Mouse (Mus musculus): ENCODE measurements at regions not wholly inside any gene's neighbourhood (a gene's known extent, or its start where the extent isn't known, plus 50 kb on each side); places are given as distances from the start of the nearest gene placed in this dataset.

DNA sequence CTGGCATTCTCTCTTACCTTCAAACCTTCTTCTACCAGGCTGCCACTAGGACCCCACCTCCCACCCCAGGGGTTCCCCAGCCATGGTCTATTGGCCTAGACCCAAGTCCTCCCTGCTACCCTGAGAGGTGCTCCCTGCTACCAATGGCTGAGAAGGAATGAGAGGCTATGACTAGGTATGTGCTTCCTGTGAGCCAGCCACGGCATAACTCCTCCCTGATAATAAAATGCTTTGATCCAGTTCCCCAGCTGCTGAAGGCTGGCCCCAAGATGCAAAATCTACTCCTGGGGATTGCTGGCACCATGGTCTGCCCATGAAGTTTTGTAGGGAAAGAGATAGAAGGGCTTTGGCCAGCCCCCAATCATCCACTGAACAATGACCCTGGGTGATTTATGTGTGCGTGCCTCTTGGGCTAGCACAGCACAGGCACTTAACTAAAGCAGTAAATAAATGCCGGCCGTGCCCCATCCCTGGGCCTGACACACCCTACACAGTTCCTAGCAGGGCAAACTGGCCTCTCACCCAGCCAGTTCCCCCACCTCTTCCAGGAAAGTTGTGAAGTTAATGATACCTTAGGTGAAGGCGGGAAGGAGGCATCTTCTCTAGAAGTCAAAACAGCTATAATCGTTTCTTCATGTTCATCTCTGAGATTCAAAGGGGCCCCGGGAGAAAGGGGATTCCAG lies 145.8 kb downstream of the 2410131K14Rik start:
- POLR2A ChIA-PET = interaction anchor here in 2 of 4 experiments (1.1 to 2.0 kb wide), 2 partner anchors 10 kb away, joined by 3 to 7 read pairs; no protein-coding TSS in a partner anchor
- CTCF ChIA-PET = interaction anchor here in 3 of 4 experiments (0.6 kb wide), 3 partner anchors 48 to 474 kb away, joined by 3 to 4 read pairs (median 4); no protein-coding TSS in a partner anchor

DNA sequence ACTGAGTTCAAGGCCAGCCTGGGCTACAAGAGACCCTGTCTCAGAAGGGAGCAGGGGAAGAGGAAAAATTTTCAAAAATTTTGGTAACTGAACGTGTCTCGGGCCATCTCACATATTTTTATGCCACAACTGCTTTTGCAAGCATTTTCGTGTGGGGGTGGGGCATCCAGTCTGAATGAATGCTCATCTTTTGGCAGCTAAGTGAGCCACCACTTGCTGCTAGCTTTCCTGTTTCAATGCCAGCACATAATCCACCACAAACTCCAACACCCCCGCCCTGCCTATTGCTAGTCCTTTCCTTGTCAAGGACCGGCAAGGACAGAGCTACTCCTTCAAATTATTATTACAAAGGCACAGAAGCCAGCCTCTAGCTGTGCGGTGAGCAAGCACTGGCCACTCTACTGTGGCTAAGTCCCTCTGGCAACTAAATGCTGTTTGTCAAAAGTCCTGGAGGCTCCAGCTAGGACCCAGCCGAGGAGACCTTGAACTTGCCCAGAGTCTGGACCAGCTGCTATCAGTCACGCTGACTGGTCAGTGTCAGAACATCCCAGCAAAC lies 148.0 kb downstream of the 2410131K14Rik start:
- ChIA-PET POLR2A (interaction anchor here in 3 of 4 experiments (0.6 to 1.8 kb wide), 6 partner anchors 12 to 1213 kb away, joined by 3 to 6 read pairs (median 3); no protein-coding TSS in a partner anchor), CTCF (no interaction called here)

DNA sequence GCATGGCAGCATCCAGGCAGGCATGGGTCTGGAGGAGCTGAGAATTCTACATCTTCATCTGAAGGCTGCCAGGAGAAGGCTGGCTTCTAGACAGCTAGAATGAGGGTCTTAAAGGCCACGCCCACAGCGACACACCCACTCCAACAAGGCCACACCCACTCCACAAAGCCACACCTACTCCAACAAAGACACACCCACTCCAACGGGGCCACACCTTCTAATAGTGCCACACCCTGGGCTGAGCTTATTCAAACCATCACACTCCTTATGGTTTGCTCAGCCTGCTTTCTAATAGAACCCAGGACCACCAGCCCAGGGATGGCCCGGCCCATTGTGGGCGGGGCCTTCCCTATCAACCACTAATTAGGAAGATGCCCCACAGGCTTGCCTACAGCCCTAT lies 149.0 kb downstream of the 2410131K14Rik start:
- ChIA-PET CTCF (no interaction called here), POLR2A (interaction anchor here in 3 of 4 experiments (0.6 to 1.8 kb wide), 9 partner anchors 13 to 243 kb away, joined by 3 to 7 read pairs (median 4); no protein-coding TSS in a partner anchor)

DNA sequence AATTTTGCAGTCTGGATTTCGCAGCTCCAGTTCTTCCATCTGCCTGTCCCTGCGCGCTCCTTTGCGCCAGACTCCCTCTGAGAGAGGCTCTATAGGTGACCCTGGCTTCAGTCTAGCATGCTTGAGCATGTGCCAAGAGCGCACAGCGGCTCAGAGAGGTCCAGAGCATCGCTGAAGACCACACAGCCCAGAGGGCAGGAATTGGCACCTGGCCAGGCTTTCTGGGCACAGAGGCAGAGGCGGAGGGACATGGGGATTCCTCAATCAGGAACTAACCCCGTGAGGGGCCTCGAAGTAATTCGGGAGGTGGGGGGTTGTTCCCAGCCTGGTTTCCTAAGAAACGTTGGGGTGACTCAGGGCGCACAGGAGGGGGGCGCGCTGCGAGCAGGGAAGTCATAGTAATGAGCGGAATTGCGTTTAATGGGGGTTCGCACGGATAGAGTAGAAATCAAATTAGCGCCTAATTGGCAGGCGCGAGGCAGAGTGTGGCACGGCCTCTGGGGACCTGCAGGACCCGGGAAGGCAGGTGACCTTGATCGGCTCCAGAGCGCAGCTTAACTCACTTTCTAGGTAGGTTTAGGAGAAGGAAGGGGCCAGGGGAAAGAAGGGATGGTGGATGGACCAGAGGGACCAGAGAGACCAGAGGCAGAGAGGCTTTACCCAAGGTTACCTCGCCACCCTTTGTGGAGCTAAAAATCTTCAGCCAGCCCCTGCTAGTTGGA lies 151.1 kb downstream of the 2410131K14Rik start:
- POLR2A ChIA-PET = interaction anchor here in 2 of 4 experiments (0.6 to 2.0 kb wide), 3 partner anchors 15 to 68 kb away, joined by 3 to 5 read pairs (median 4); no protein-coding TSS in a partner anchor
- CTCF ChIA-PET = interaction anchor here in 1 of 4 experiments (0.6 kb wide), 1 partner anchor 242 kb away, joined by 3 read pairs; no protein-coding TSS in a partner anchor

DNA sequence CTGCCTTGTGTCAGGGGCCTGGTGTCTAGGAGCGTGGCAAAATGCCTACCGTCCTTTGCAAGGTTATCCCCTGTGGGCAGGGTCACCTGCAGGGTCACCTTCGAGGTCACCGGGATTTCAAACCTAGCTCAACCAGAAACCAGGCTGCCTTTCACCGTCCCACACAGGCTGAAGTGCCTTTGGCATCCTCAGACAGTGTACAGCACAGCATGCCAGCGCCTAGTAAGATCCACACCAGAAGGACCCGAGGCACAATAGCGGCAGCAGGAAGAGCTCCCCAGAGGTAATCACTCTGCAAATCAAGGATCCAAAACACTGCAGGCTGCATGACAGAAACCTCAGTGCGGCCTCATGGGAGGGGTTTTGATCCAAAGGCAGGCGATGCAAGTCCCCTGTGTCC lies 155.9 kb downstream of the 2410131K14Rik start:
- CTCF ChIA-PET = interaction anchor here in 1 of 4 experiments (0.6 kb wide), 1 partner anchor 28 kb away, joined by 3 read pairs; no protein-coding TSS in a partner anchor

DNA sequence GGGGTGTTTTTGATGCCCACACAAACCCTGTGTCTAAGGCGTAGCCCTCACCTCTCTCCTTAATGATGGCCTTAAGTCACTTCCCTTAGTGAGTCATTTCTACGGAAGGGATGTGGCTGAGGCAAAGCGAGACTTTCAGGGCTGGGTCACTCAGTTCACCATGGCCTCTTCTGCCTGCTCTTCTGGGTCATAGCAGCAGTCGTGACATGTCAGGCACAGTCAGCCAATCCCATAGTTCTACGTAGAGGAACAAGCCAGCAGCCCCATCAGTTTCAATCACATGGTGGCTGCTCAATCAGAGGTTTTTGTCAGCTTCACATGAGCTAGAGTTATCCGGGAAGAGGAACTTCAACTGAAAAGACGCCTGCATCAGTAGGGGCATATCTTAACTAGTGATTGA lies 156.1 kb upstream of the Med13l start:
- ChIA-PET CTCF (interaction anchor here in 2 of 4 experiments (0.5 to 0.6 kb wide), 2 partner anchors 13 to 29 kb away, joined by 6 to 7 read pairs; no protein-coding TSS in a partner anchor), POLR2A (interaction anchor here in 2 of 4 experiments (0.7 to 3.8 kb wide), 3 partner anchors 23 to 43 kb away, joined by 3 to 11 read pairs (median 3); no protein-coding TSS in a partner anchor)

More for the DNA sequence above, 155.9 kb downstream of the 2410131K14Rik start:
- POLR2A ChIA-PET = interaction anchor here in 3 of 4 experiments (0.6 to 1.5 kb wide), 5 partner anchors 26 to 69 kb away, joined by 3 to 6 read pairs (median 4); no protein-coding TSS in a partner anchor

DNA sequence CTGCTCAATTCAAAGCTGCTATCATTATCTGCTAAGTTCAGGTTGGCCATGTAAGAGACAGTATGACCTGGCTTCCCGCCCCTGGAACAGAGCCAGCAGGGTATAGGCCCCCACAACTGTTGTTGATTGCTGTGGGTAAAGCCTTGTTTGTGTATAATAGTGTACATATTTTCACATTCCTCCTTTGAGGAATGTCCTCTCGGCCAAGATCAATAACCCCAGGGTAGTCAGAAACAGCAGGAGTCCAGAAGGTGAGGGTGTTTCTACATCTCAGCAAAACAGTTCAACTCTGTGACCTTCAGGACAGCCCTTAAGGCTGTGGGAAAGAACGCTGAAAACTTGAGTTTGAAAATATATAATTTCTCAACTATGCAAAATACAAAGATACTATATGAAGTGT lies 155.1 kb upstream of the Med13l start:
- CTCF ChIA-PET = interaction anchor here in 2 of 4 experiments (0.5 to 0.6 kb wide), 2 partner anchors 32 to 50 kb away, joined by 8 to 13 read pairs; no protein-coding TSS in a partner anchor
- POLR2A ChIA-PET = interaction anchor here in 3 of 4 experiments (0.7 to 3.8 kb wide), 5 partner anchors 11 to 42 kb away, joined by 3 to 11 read pairs (median 3); no protein-coding TSS in a partner anchor

DNA sequence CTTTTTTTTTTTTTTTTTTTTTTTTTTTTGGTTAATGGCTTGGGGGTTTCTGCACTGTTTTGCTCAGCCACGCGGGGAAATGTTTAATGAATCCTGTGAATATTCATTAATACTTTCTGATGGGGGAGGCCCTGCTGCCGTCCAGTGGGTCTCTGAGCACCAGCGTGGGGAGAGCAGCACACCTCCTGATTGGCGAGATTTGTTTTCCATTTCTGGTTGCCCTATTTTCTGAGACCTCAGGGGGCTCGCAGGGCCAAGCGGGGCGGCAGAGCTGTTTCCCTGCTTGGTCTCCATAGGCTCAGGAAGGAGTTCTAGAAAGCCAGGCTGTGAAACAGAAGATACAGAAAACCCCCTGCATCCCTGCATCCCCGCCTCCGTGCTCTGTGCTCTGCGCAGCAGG lies 153.0 kb upstream of the Med13l start:
- POLR2A ChIA-PET = interaction anchor here in 2 of 4 experiments (0.6 to 3.8 kb wide), 3 partner anchors 28 to 168 kb away, joined by 3 to 11 read pairs (median 4); no protein-coding TSS in a partner anchor
- CTCF ChIA-PET = interaction anchor here in 1 of 4 experiments (0.5 kb wide), 1 partner anchor 165 kb away, joined by 3 read pairs; no protein-coding TSS in a partner anchor

DNA sequence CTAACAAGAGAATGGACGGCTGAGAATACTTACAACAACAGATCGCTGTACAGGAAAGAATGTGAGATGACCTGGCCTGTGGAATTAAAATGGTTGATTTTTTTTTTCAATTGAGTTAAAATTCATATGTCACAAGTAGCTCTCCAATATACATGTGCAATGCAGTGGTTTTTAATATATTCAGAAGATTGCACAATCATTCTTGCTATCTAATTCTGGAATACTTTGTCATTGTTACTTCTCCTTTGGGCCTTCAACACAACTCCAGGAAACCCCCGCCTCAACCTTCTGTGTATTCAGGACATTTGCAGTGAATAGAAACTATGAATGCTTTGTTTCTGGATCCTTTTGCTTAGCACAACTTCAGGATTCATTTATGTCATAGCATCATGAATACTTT lies 152.5 kb upstream of the Med13l start:
- ChIA-PET POLR2A (interaction anchor here in 2 of 4 experiments (0.6 to 3.8 kb wide), 3 partner anchors 28 to 68 kb away, joined by 3 to 11 read pairs (median 3); no protein-coding TSS in a partner anchor), CTCF (no interaction called here)

DNA sequence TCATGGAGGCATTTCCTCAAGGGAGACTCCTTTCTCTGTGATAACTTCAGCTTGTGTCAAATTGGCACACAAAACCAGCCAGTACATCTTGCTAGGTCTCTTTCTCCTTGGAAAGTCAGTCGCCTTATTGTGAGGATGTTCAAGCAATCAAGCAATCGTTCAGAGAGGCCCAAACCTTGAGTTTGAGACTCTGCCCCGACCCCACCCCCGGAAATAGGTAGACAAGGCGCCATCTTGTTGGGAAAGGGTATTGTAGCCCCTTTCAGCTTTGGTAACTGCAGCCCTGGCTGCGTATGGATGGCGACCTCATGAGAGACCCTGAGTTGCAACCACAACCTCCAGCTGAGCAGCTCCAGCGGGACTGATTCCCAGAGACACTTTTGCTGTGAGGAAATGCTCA lies 151.7 kb upstream of the Med13l start:
- POLR2A ChIA-PET = interaction anchor here in 3 of 4 experiments (0.8 to 1.5 kb wide), 4 partner anchors 9 to 78 kb away, joined by 3 to 6 read pairs (median 3); no protein-coding TSS in a partner anchor
- CTCF ChIA-PET = no interaction called here

DNA sequence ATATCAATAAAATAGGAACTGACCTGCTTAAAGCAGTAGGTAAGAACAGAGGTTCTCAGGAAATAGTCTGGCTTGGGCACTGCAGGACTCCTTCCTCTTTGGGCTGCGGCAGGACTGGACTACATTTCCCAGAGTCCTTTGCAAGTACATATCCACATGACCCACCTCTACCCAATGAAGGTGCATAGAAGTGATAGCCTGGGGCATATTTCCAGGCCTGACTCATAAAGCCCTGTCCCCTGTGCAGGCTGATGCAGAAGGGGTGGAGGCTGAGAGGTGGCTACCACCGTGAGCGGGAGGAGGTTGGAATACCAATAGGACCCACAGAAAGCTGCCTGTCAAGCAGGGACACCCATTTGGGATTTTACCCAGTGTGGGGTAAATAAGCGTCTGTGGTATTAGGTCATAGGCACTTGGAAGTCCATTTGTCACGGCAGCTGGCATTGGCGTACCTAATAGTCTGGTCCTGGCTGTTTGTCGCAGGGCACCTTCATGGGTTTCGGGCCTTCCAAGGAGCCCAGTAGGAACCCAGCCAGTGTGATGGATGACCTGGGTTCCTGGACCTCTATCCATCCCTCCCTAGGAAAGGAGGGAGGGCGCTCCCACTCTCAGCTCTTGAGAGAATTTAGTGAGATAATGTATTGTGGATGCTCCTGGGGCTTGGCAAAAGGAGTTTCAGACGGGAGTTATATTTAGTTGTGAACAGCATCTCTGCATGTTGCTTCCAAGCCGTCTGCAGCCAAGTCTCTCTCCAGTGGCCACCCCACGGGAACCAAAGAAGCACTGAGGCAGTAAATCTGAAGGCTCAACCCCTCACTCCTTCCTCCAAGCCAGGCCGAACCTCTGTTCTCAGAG lies 146.8 kb upstream of the Med13l start:
- CTCF ChIA-PET = no interaction called here
- POLR2A ChIA-PET = interaction anchor here in 2 of 4 experiments (0.5 to 1.8 kb wide), 4 partner anchors 12 to 1023 kb away, joined by 3 to 5 read pairs (median 4); no protein-coding TSS in a partner anchor

DNA sequence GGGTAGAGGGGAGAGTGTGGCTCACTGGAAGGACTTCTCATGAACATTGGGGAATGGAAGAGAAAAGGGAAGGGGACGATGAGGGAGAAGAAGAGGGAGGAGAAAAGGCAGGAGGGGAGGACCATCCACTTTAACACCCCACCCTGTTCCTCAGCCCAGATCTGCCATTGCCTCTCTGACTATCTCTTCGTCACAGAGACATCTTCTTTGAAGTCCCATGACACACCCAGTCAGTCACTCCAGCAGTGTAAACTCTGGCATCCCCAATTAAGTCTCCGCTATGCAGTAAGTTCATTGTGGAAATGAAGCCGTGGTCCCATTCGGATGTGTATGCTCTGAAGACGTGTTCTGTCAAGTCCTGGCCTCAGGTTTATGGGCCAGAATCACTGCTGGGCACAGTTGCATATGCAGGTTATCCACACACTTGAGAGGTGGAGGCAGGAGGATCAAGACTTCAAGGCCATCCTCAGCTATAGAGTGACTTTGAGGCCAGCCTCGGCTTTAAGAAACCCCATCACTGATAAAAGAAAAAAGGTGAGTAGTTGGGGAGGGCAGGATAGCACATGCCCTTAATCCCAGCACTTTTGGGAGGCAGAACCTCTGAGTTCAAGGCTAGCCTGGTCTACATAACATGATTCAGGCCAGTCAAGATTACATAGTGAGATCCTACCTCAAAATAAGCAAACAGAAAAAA lies 141.0 kb upstream of the Med13l start:
- POLR2A ChIA-PET = no interaction called here
- CTCF ChIA-PET = no interaction called here

DNA sequence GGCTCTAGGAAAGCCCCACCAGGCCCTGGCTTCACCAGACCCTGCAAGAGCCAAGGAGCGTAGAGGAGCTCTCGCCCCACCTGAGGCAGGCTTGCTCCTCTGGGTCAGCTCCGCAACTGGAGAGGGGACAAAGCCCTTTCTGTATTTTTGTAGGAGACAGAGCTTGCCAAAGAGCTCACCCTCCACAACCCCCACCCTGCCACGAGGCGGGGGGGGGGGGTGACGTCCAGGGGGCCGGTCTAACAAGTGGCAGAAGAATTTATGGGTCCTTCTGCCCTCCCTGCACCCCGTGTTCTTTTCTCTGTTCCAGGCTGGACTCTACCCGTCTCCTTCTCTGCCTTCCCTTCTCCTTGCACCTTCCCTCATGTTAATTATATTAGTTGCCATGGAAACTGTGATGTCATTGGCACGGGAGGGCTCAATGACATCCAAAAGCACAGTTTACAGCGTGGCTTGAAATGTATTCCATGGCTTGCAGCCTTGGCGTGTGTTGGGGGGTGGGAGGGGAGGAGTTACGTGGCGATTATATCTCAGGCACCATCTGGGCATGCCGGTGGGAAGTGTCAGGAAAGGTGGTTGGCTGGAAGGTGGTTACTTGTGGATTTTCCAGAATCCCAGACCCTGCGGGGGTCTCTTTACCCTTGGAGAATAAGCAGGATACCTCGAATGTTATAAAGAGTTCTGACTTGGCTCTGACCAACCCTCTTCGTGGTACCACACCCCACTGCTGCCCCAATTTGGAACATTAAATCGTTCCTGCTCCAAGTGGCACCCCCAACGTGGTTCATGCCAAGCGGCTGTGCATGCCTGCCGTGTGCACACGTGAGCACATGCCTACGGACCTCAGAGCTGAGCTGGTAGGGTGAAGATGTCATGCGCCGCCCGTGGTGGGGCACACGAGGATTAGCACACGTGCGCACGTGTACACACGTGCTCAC lies 138.3 kb upstream of the Med13l start:
- CTCF ChIA-PET = interaction anchor here in 3 of 4 experiments (0.6 to 0.7 kb wide), 3 partner anchors 59 to 111 kb away, joined by 3 to 8 read pairs (median 5); no protein-coding TSS in a partner anchor
- POLR2A ChIA-PET = interaction anchor here in 3 of 4 experiments (0.6 to 3.3 kb wide), 12 partner anchors 12 to 883 kb away, joined by 3 to 16 read pairs (median 3); no protein-coding TSS in a partner anchor

DNA sequence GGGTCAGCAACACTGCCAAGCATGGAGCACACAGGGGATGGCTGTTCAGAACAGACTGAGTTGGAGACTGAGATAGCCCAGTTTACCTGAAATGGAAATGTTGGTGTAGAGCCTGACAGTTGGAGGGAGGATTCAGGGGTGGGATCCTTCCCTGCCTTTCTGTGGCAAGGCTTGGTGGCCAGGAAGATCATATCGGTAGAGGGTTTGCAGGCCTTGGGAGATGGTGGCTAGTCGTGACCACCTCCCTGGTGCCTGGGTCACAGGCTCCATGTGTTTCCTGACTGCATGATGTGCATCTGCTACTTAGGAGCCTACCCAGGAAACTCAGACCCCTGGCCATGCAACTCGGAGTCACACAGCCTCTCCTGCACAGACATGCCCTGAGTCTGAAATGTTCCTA lies 136.3 kb upstream of the Med13l start:
- ChIA-PET POLR2A (interaction anchor here in 2 of 4 experiments (1.1 to 3.3 kb wide), 3 partner anchors 11 to 18 kb away, joined by 3 to 21 read pairs (median 16); no protein-coding TSS in a partner anchor), CTCF (no interaction called here)

DNA sequence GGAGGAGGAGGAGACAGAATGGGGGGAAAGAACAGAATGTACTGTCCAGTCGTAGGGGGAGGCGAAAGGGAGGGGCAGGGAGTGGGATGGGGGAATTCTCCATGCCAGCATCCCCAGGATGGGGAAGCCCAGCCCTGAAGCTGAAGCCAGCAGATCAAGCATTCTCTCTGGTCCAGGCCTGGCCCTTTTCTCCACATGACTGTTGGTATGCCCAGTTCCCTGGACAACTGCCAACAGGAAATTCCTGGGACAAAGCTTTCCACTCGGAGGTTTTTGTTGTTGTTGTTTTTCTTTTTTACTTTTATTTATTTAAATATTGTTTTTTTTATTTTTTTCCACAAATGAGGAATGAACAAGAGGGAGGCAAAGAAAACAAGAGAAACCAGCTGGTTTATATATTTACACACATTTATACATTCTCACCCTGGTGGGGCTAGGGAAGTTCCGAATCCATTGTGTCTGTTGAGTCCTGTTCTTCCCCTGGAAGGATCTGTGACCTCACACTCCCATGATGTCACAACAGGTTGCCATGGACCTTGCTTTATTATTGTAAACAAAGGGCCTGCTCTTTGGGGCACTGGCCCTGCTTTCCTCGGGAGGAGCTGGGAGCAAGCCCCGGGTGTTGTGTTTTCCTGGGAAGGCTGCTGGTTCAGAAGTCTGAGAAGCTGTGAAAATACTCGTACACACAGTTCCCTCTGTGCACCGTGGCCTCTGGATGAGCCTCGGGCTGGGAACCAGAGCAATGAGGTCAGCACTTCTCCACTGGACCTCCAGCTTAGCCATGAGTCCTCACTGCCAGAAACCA lies 135.5 kb upstream of the Med13l start:
- ChIA-PET CTCF (interaction anchor here in 1 of 4 experiments (1.5 kb wide), 1 partner anchor 11 kb away, joined by 7 read pairs; no protein-coding TSS in a partner anchor), POLR2A (interaction anchor here (0.5 to 2.6 kb wide), 15 partner anchors 10 to 887 kb away, joined by 3 to 21 read pairs (median 3); no protein-coding TSS in a partner anchor)
